Mouse (Mus musculus) left cerebral cortex, postnatal 10 days (tissue): ENCODE data around the gene Ninj2. TPM values are rescaled to one million over a fixed set of nuclear protein-coding genes. Genes with fewer than 3 reads are reported as not detected.

Experiments used
- DNase-seq, 2 experiments: peaks; one replicate each; pipeline ENCODE4 v3.0.0; 2021 to 2022; ENCODE audit warnings: low spot score in 2 of 2, mixed read lengths in 1 of 2; ENCODE audit errors: extremely low spot score in 1 of 2
- intact Hi-C: fragments of 180-260 bp; cut with DNase I; formaldehyde crosslinking; loops from one replicate; pipeline ENCODE4 v1.15.1; 2025
- total RNA-seq, 2 experiments: library from RNA; stranded (reverse); gene quantifications; 2 replicates each; pipeline ENCODE4 v1.2.3; 2021

Gene Ninj2
- total RNA-seq, 2 experiments from 2014 or later = 0.43 to 0.45 TPM

- intact Hi-C loops = loop anchor here (5.0 kb wide), 1 partner anchor 68 kb away; no protein-coding TSS in a partner anchor
Measured at GRCm38 (mm10) chr6:120114271-120114670, 21.1 kb downstream of the Ninj2 start.

GRCm38 (mm10) chr6:120114698-120115097 is 21.5 kb downstream of the Ninj2 start:
- DNase-seq = peak in 1 of 2 experiments; percentile 49
- intact Hi-C loops = loop anchor here (5.0 kb wide), 1 partner anchor 68 kb away; no protein-coding TSS in a partner anchor

More at GRCm38 (mm10) chr6:120114271-120114670, 21.1 kb downstream of the Ninj2 start:
- DNase-seq = no peak

- intact Hi-C loops = no loop called here
- DNase-seq = no peak
Measured at GRCm38 (mm10) chr6:120115443-120115842, 22.3 kb downstream of the Ninj2 start.

GRCm38 (mm10) chr6:120119824-120120223 is 26.7 kb downstream of the Ninj2 start:
- intact Hi-C loops = no loop called here
- DNase-seq = no peak

- intact Hi-C loops = no loop called here
- no peak for DNase-seq
Measured at GRCm38 (mm10) chr6:120124688-120125087, 31.5 kb downstream of the Ninj2 start.

GRCm38 (mm10) chr6:120126456-120126855 is 33.3 kb downstream of the Ninj2 start:
- no peak for DNase-seq
- intact Hi-C loops = no loop called here

- DNase-seq = no peak
- intact Hi-C loops = no loop called here
Measured at GRCm38 (mm10) chr6:120127321-120127720, 34.2 kb downstream of the Ninj2 start.

- DNase-seq = no peak
- intact Hi-C loops = no loop called here
Measured at GRCm38 (mm10) chr6:120134748-120135147, 41.6 kb downstream of the Ninj2 start.

- no peak for DNase-seq
- intact Hi-C loops = no loop called here
Measured at GRCm38 (mm10) chr6:120145439-120145838, 52.3 kb downstream of the Ninj2 start.

GRCm38 (mm10) chr6:120146676-120147075 is 53.5 kb downstream of the Ninj2 start:
- intact Hi-C loops = no loop called here
- DNase-seq = no peak

GRCm38 (mm10) chr6:120147411-120147810 is 54.3 kb downstream of the Ninj2 start:
- intact Hi-C loops = no loop called here
- no peak for DNase-seq

- no peak for DNase-seq
- intact Hi-C loops = no loop called here
Measured at GRCm38 (mm10) chr6:120148716-120149392, 55.7 kb downstream of the Ninj2 start.

- DNase-seq = no peak
- intact Hi-C loops = no loop called here
Measured at GRCm38 (mm10) chr6:120149458-120150120, 56.4 kb downstream of the Ninj2 start.

- no peak for DNase-seq
- intact Hi-C loops = no loop called here
Measured at GRCm38 (mm10) chr6:120150206-120150605, 57.1 kb downstream of the Ninj2 start.

GRCm38 (mm10) chr6:120151616-120152053 is 58.5 kb downstream of the Ninj2 start:
- DNase-seq = no peak
- intact Hi-C loops = no loop called here

GRCm38 (mm10) chr6:120152739-120153696 is 59.9 kb downstream of the Ninj2 start:
- intact Hi-C loops = no loop called here
- DNase-seq = no peak

- intact Hi-C loops = no loop called here
- DNase-seq = peak; percentile 8 to 53
Measured at GRCm38 (mm10) chr6:120154526-120155309, 61.6 kb downstream of the Ninj2 start.

GRCm38 (mm10) chr6:120155510-120155909 is 62.4 kb downstream of the Ninj2 start:
- intact Hi-C loops = no loop called here

More at GRCm38 (mm10) chr6:120155510-120155909, 62.4 kb downstream of the Ninj2 start:
- no peak for DNase-seq
